Mouse (Mus musculus): ENCODE measurements around the gene Rhoj. TPM values are rescaled to one million over a fixed set of nuclear protein-coding genes. Genes with fewer than 3 reads are reported as not detected.

The Rhoj gene
- polyA plus RNA-seq, 1 experiment, result 17.5 TPM

DNA sequence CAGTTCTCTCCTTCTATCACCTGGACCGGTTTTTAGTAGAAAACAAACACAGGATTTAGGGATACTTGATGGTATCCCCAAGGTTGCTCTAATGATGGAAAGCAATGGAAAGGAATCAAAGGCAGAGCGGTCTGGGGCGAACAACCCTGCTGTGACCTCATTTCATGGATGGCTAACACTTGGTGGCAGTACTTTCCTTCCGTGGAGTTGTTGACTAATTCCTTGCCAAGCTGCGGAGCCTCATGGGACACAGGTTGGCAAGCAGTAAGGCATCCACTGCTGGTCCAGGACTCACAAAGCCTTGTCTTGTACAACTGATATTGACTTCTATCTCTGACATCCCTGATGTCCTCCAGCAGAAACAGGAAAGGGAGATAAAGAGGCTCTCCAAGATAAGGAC lies 60.4 kb downstream of the Rhoj start:
- 82% methylated on average over 5 of the region's 5 CpGs for WGBS
- no peaks in the 10 kb centered on the region for H3K27me3 ChIP-seq (ENCODE audit: control insufficient read depth, insufficient read depth, low read length)

DNA sequence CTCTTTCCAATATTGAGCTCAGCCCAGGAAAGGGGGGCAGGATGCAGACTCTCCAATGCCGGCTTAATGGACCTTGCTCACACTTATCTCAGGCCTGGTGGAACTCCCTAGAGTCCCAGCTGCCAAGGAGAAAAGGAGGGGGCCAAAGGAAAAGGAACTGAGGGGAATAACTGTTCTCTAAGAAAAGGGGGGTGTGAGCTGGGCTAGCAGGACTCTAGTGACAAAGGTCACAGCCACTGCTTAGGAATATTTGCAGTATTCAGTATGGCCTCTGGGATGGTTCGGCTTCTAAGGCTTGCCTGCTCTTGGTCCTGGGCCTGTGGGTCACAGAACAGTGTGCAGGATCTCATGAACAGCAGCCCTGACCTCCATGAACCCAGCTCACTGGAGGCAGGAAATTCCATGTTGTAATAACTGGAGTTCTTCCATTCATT lies 61.3 kb downstream of the Rhoj start:
- WGBS, result 32% methylated on average over 2 of the region's 2 CpGs
- Histone ChIP-seq H3K4me3 (ENCODE audit: low read depth, low read length) (no peak overlapping the region), H3K27me3 (ENCODE audit: control insufficient read depth, insufficient read depth, low read length) (no peaks in the 10 kb centered on the region), H3K36me3 (ENCODE audit: control insufficient read depth, insufficient read depth, low read length) (no peaks in the 10 kb centered on the region), H3K27ac (ENCODE audit: insufficient read depth, low read depth, low read length) (no peak overlapping the region), H3K4me1 (ENCODE audit: control insufficient read depth, insufficient read depth, insufficient read length, low read length) (peaks cover 2% of the 10 kb centered on the region; the same call in 1 of the 2 replicates)
- TF ChIP-seq POLR2A (IDR thresholded peaks at IDR 0.05; ENCODE audit: low read depth, low read length) (no peak), CTCF (IDR thresholded peaks at IDR 0.05; ENCODE audit: extremely low read depth, insufficient read length, insufficient replicate concordance, low read depth, low read length) (no peak)

More for the DNA sequence above, 60.4 kb downstream of the Rhoj start:
- H3K4me3 ChIP-seq (ENCODE audit: low read depth, low read length), result no peak overlapping the region
- no peak overlapping the region for H3K27ac ChIP-seq (ENCODE audit: insufficient read depth, low read depth, low read length)
- peaks cover 2% of the 10 kb centered on the region; the same call in 1 of the 2 replicates for H3K4me1 ChIP-seq (ENCODE audit: control insufficient read depth, insufficient read depth, insufficient read length, low read length)
- TF ChIP-seq CTCF (IDR thresholded peaks at IDR 0.05; ENCODE audit: extremely low read depth, insufficient read length, insufficient replicate concordance, low read depth, low read length) (no peak), POLR2A (IDR thresholded peaks at IDR 0.05; ENCODE audit: low read depth, low read length) (no peak)
- no peaks in the 10 kb centered on the region for H3K36me3 ChIP-seq (ENCODE audit: control insufficient read depth, insufficient read depth, low read length)

DNA sequence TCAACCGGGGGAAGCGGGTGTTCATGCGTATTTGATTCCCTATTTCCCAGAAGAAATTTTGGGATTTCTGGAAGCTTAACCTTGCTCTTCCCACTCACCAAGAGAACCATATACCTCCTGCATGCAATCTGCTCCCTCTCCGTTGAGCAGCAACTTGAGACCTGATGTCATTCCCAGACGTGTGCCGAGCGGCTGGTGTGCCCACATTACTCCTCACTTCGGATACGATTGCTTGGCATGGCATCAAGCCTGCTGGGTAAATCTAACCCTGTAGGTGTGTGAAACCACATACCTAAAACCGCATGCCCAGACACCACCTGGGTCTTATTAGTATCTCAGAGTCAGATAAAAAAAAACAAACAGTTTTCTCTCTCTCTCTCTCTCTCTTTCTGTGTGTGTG lies 66.3 kb downstream of the Rhoj start:
- Histone ChIP-seq H3K4me1 (ENCODE audit: control insufficient read depth, insufficient read depth, insufficient read length, low read length) (no peaks in the 10 kb centered on the region), H3K27ac (ENCODE audit: insufficient read depth, low read depth, low read length) (no peak overlapping the region), H3K27me3 (ENCODE audit: control insufficient read depth, insufficient read depth, low read length) (no peaks in the 10 kb centered on the region), H3K36me3 (ENCODE audit: control insufficient read depth, insufficient read depth, low read length) (no peaks in the 10 kb centered on the region), H3K4me3 (ENCODE audit: low read depth, low read length) (no peak overlapping the region)
- 91% methylated on average over 10 of the region's 10 CpGs for WGBS
- TF ChIP-seq POLR2A (IDR thresholded peaks at IDR 0.05; ENCODE audit: low read depth, low read length) (no peak), CTCF (IDR thresholded peaks at IDR 0.05; ENCODE audit: extremely low read depth, insufficient read length, insufficient replicate concordance, low read depth, low read length) (no peak)

DNA sequence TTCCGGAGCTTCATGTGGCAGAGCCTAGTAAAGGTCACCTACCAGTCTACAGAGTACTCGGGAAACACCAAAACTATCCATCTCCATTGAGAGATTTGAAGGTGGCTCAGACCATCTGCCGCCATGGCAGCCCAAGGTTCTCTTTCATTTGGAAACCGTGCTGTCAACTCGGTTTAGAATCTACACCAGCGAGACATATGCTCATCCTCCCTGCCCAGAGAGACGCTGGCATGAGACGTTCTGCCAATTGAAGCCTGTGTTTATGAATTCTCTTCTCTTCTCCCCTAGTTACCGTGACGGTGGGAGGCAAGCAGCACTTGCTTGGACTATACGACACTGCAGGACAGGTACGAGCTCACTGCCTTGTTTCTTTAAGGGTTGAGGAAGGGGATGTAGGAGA lies 66.9 kb downstream of the Rhoj start:
- 89% methylated on average over 12 of the region's 12 CpGs for WGBS

DNA sequence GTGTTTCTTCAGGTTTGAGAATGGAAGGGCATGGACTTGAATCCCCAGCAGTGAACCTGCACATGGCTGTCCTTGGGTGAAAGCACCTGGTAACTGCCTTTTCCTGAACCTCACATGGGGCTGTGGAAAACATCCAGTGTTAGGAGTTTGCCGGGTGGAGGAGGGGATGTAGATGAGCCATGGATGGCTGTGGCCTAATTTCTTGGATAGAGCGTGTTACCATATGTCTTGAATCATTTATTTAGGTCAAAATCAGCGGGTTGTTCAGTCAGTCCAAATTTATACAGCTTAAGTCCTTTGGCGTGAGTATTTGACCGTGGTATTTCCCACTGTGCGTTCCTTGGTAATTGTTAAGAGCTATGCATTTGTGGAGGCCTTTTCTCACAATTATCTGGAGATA lies 68.0 kb downstream of the Rhoj start:
- Histone ChIP-seq H3K4me1 (ENCODE audit: control insufficient read depth, insufficient read depth, insufficient read length, low read length) (no peaks in the 10 kb centered on the region), H3K27me3 (ENCODE audit: control insufficient read depth, insufficient read depth, low read length) (no peaks in the 10 kb centered on the region), H3K36me3 (ENCODE audit: control insufficient read depth, insufficient read depth, low read length) (no peaks in the 10 kb centered on the region), H3K27ac (ENCODE audit: insufficient read depth, low read depth, low read length) (no peak overlapping the region), H3K4me3 (ENCODE audit: low read depth, low read length) (no peak overlapping the region)
- no peak for TF ChIP-seq POLR2A (IDR thresholded peaks at IDR 0.05; ENCODE audit: low read depth, low read length)
- TF ChIP-seq CTCF (IDR thresholded peaks at IDR 0.05; ENCODE audit: extremely low read depth, insufficient read length, insufficient replicate concordance, low read depth, low read length), result no peak
- WGBS, result 81% methylated on average over 6 of the region's 6 CpGs

More for the DNA sequence above, 66.9 kb downstream of the Rhoj start:
- Histone ChIP-seq H3K4me3 (ENCODE audit: low read depth, low read length) (no peak overlapping the region), H3K4me1 (ENCODE audit: control insufficient read depth, insufficient read depth, insufficient read length, low read length) (no peaks in the 10 kb centered on the region), H3K27ac (ENCODE audit: insufficient read depth, low read depth, low read length) (no peak overlapping the region), H3K27me3 (ENCODE audit: control insufficient read depth, insufficient read depth, low read length) (no peaks in the 10 kb centered on the region), H3K36me3 (ENCODE audit: control insufficient read depth, insufficient read depth, low read length) (no peaks in the 10 kb centered on the region)
- TF ChIP-seq POLR2A (IDR thresholded peaks at IDR 0.05; ENCODE audit: low read depth, low read length), result no peak
- TF ChIP-seq CTCF (IDR thresholded peaks at IDR 0.05; ENCODE audit: extremely low read depth, insufficient read length, insufficient replicate concordance, low read depth, low read length), result no peak

DNA sequence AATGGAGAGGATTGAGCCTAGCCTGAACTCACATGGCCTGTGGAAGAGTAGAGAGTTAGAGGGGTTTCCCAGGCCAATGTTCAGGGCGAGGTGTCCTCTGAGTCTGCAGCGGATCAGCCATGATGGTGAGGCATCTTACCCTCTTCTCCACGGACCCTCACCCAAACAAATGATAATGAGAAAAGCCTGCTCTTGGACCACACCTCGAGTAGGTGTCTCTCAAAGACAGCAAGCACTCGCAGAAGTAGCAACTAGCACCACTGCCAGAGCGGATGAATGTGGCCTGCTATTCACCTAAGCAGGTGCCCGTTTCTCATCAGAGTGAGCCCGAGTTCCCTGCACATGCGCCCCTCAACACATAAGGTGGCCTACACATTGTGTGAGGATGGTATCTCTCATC lies 78.6 kb downstream of the Rhoj start:
- H3K27me3 ChIP-seq (ENCODE audit: control insufficient read depth, insufficient read depth, low read length), result no peaks in the 10 kb centered on the region
- TF ChIP-seq POLR2A (IDR thresholded peaks at IDR 0.05; ENCODE audit: low read depth, low read length), result no peak
- TF ChIP-seq CTCF (IDR thresholded peaks at IDR 0.05; ENCODE audit: extremely low read depth, insufficient read length, insufficient replicate concordance, low read depth, low read length), result no peak
- 84% methylated on average over 9 of the region's 9 CpGs for WGBS
- no peaks in the 10 kb centered on the region for H3K36me3 ChIP-seq (ENCODE audit: control insufficient read depth, insufficient read depth, low read length)
- H3K4me1 ChIP-seq (ENCODE audit: control insufficient read depth, insufficient read depth, insufficient read length, low read length), result no peaks in the 10 kb centered on the region
- no peak overlapping the region for H3K4me3 ChIP-seq (ENCODE audit: low read depth, low read length)
- H3K27ac ChIP-seq (ENCODE audit: insufficient read depth, low read depth, low read length), result no peak overlapping the region

DNA sequence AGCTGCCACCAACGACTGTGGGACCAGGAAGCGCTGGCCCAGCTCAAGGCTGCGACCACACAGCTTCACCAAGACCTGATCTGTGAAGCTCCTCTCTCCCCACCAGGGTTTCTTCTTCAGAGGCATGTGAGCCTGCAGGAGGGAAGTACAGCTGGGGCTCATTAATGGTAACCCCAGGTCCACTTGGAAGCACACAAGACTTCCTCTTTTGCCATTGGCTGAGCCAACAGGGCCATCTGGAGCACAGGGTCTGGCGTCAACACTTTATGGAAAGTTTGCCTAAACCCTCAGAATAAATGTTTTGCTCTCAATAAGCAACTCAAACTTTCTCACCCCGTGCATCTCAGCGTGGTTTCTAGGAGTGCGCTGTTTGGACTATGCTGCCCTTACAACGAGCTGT lies 79.0 kb downstream of the Rhoj start:
- no peak overlapping the region for H3K27ac ChIP-seq (ENCODE audit: insufficient read depth, low read depth, low read length)
- TF ChIP-seq CTCF (IDR thresholded peaks at IDR 0.05; ENCODE audit: extremely low read depth, insufficient read length, insufficient replicate concordance, low read depth, low read length), result no peak
- no peak for TF ChIP-seq POLR2A (IDR thresholded peaks at IDR 0.05; ENCODE audit: low read depth, low read length)
- H3K36me3 ChIP-seq (ENCODE audit: control insufficient read depth, insufficient read depth, low read length), result no peaks in the 10 kb centered on the region
- 71% methylated on average over 8 of the region's 8 CpGs for WGBS
- no peaks in the 10 kb centered on the region for H3K27me3 ChIP-seq (ENCODE audit: control insufficient read depth, insufficient read depth, low read length)
- H3K4me3 ChIP-seq (ENCODE audit: low read depth, low read length), result no peak overlapping the region
- no peaks in the 10 kb centered on the region for H3K4me1 ChIP-seq (ENCODE audit: control insufficient read depth, insufficient read depth, insufficient read length, low read length)
